Comparison of ENCODE assay signal across 33 mouse cellular contexts in the genomic region with DNA sequence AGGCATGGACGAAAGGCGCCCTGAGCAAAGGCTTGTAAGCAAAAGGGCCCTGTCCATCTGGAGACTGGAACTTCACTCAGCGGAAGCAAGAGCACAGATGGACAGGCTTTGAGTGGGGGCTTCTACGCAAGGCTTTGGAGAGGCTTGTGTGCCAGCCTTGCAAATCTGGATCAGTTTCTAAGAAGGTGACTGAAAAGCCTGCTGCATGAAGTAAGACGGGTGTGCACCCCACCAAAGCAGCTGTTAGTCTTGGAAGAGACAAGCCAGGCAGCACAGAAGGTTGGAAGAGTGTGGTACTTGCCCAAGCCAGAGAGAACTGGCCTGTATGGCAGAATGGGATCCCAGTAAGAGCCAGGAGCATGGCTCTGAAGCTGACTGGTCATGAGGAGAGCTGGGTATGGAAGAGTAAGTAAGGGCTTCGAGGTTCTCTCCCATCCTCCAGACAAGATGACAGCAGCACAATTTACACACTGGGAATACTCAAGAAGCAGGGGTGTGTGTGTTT. TPM values are rescaled to one million over a fixed set of nuclear protein-coding genes. Genes with fewer than 3 reads are reported as not detected.
DNase-seq lines count a peak whose midpoint lies in the region; ATAC-seq and TF ChIP-seq lines count a peak whose summit lies in the region.
"Had no signal": no experiment of that assay in that cellular context is flagged by ENCODE, and none has a peak within 500 bp of the region (broad histone marks: within the 10 kb centered on the region; RNA-seq: fewer than 3 reads in every experiment).

No protein-coding gene starts in this region.

- 24% methylated on average over 6 of the region's 6 CpGs for WGBS in cerebellum, adult 2 months
- WGBS in midbrain, postnatal 0 days = 97% methylated on average over 6 of the region's 6 CpGs
- 94% methylated on average over 6 of the region's 6 CpGs for WGBS in midbrain, embryonic 15.5 days
- WGBS in stomach, postnatal 0 days = 91% methylated on average over 6 of the region's 6 CpGs

- no peak for TF ChIP-seq CTCF in cerebellum, adult 2 months (IDR thresholded peaks at IDR 0.05; ENCODE audit: borderline replicate concordance, insufficient read depth, low read depth, low read length)
- no peak for TF ChIP-seq CTCF in midbrain, postnatal 0 days (IDR thresholded peaks at IDR 0.05)
- TF ChIP-seq CTCF in stomach, postnatal 0 days (IDR thresholded peaks at IDR 0.05; ENCODE audit: low read depth) = no peak

- no peak overlapping the region for H3K27ac ChIP-seq in cerebellum, adult 2 months (ENCODE audit: insufficient read depth, low read length)
- no peak overlapping the region for H3K27ac ChIP-seq in midbrain, postnatal 0 days (ENCODE audit: low read depth, low read length)
- H3K27ac ChIP-seq in midbrain, embryonic 15.5 days = no peak overlapping the region
- no peak overlapping the region for H3K27ac ChIP-seq in stomach, postnatal 0 days (replicated peaks)
- H3K27ac ChIP-seq: embryonic facial prominence, embryonic 10.5 days; embryonic facial prominence, embryonic 13.5 days; forebrain, embryonic 12.5 days; forebrain, embryonic 15.5 days; heart, embryonic 15.5 days; hindbrain, embryonic 10.5 days; hindbrain, embryonic 13.5 days; intestine, embryonic 15.5 days had no signal

- TF ChIP-seq EP300 in stomach, postnatal 0 days (optimal IDR thresholded peaks at IDR 0.05) = no peak

- H3K9me3 ChIP-seq in midbrain, postnatal 0 days (ENCODE audit: low read length) = no peaks in the 10 kb centered on the region
- no peaks in the 10 kb centered on the region for H3K9me3 ChIP-seq in midbrain, embryonic 15.5 days
- H3K9me3 ChIP-seq in stomach, postnatal 0 days (ENCODE audit: control insufficient read depth, low read length) = no peaks in the 10 kb centered on the region
- H3K9me3 ChIP-seq: embryonic facial prominence, embryonic 10.5 days; embryonic facial prominence, embryonic 13.5 days; forebrain, embryonic 12.5 days; forebrain, embryonic 15.5 days; heart, embryonic 12.5 days; heart, embryonic 15.5 days; hindbrain, embryonic 10.5 days; hindbrain, embryonic 13.5 days; intestine, embryonic 15.5 days had no signal

- ATAC-seq in midbrain, postnatal 0 days (ENCODE audit: low FRiP score) = no peak
- no peak for ATAC-seq in midbrain, embryonic 15.5 days (replicated peaks)
- ATAC-seq in stomach, postnatal 0 days (ENCODE audit: low FRiP score, low TSS enrichment) = no peak
- ATAC-seq: CD4-positive, CD25-positive, alpha-beta regulatory T cell, adult 4 months; forebrain, embryonic 15.5 days; hindbrain, embryonic 16.5 days; intestine, embryonic 15.5 days had no signal

- no peak overlapping the region for H3K4me3 ChIP-seq in cerebellum, adult 2 months (replicated peaks; ENCODE audit: insufficient read depth, low read depth, low read length)
- no peak overlapping the region for H3K4me3 ChIP-seq in midbrain, postnatal 0 days (ENCODE audit: low read depth, low read length)
- H3K4me3 ChIP-seq in midbrain, embryonic 15.5 days = no peak overlapping the region
- H3K4me3 ChIP-seq in stomach, postnatal 0 days (ENCODE audit: low read depth, low read length) = no peak overlapping the region
- H3K4me3 ChIP-seq: embryonic facial prominence, embryonic 10.5 days; embryonic facial prominence, embryonic 13.5 days; erythroblast, embryonic 14.5 days; forebrain, embryonic 12.5 days; forebrain, embryonic 15.5 days; heart, embryonic 12.5 days; heart, embryonic 15.5 days; hindbrain, embryonic 10.5 days; hindbrain, embryonic 13.5 days; intestine, embryonic 15.5 days had no signal

- H3K27me3 ChIP-seq in cerebellum, adult 2 months (ENCODE audit: control insufficient read depth, insufficient read depth, low read length) = no peaks in the 10 kb centered on the region
- H3K27me3 ChIP-seq in midbrain, postnatal 0 days (ENCODE audit: insufficient read depth, low read length) = no peaks in the 10 kb centered on the region
- no peaks in the 10 kb centered on the region for H3K27me3 ChIP-seq in midbrain, embryonic 15.5 days (replicated peaks)
- no peaks in the 10 kb centered on the region for H3K27me3 ChIP-seq in stomach, postnatal 0 days (ENCODE audit: control insufficient read depth, insufficient read depth, low read length)
- H3K27me3 ChIP-seq: embryonic facial prominence, embryonic 13.5 days; forebrain, embryonic 12.5 days; forebrain, embryonic 15.5 days; heart, embryonic 12.5 days; heart, embryonic 15.5 days; hindbrain, embryonic 13.5 days; intestine, embryonic 15.5 days had no signal

- no peak for TF ChIP-seq POLR2A in cerebellum, adult 2 months (IDR thresholded peaks at IDR 0.05; ENCODE audit: borderline replicate concordance, insufficient read depth, low read length)

- H3K36me3 ChIP-seq in midbrain, postnatal 0 days (ENCODE audit: insufficient read depth, low read length) = peaks cover 75% of the 10 kb centered on the region
- H3K36me3 ChIP-seq in midbrain, embryonic 15.5 days (replicated peaks) = peaks cover 36% of the 10 kb centered on the region
- H3K36me3 ChIP-seq in stomach, postnatal 0 days (ENCODE audit: control insufficient read depth, insufficient read depth, low read length) = peaks cover 37% of the 10 kb centered on the region

- no peak overlapping the region for H3K4me2 ChIP-seq in midbrain, postnatal 0 days (ENCODE audit: low read depth, low read length, poor library complexity, severe bottlenecking)
- H3K4me2 ChIP-seq in midbrain, embryonic 15.5 days = no peak overlapping the region
- no peak overlapping the region for H3K4me2 ChIP-seq in stomach, postnatal 0 days (replicated peaks; ENCODE audit: low read depth)
- H3K4me2 ChIP-seq: embryonic facial prominence, embryonic 13.5 days; forebrain, embryonic 12.5 days; forebrain, embryonic 15.5 days; heart, embryonic 12.5 days; heart, embryonic 15.5 days; hindbrain, embryonic 13.5 days; intestine, embryonic 15.5 days had no signal

- peak; percentile 38 to 72 for DNase-seq in cerebellum, adult 2 months
- no peak for DNase-seq in cerebellum, postnatal 4 days (ENCODE audit: low spot score in 2 of 2)
- DNase-seq in midbrain, postnatal 0 days (ENCODE audit: low spot score) = peak; percentile 8
- DNase-seq in cerebellum, postnatal 14 days = peak; percentile 69 to 75
- DNase-seq in layer of hippocampus, adult 18-20 months (ENCODE audit: low spot score in 2 of 2) = no peak
- no peak for DNase-seq in stomach, postnatal 0 days (ENCODE audit: low spot score)
- DNase-seq: adrenal gland, adult 2 months; adrenal gland, postnatal 14 days; embryo, embryonic 11 days; gastrocnemius, postnatal 25 days; heart, adult 18-20 months; heart, postnatal 10 days; heart, postnatal 36 days; kidney, adult 11 months had no signal

- H3K4me1 ChIP-seq in cerebellum, adult 2 months (ENCODE audit: control insufficient read depth, insufficient read depth, low read length) = peaks cover 5% of the 10 kb centered on the region; the same call in 1 of the 2 replicates
- no peaks in the 10 kb centered on the region for H3K4me1 ChIP-seq in midbrain, postnatal 0 days (ENCODE audit: insufficient read depth, low read length)
- no peaks in the 10 kb centered on the region for H3K4me1 ChIP-seq in midbrain, embryonic 15.5 days
- H3K4me1 ChIP-seq in stomach, postnatal 0 days (replicated peaks; ENCODE audit: control insufficient read depth, insufficient read depth) = no peaks in the 10 kb centered on the region
- H3K4me1 ChIP-seq: embryonic facial prominence, embryonic 10.5 days; embryonic facial prominence, embryonic 13.5 days; forebrain, embryonic 12.5 days; forebrain, embryonic 15.5 days; heart, embryonic 15.5 days; hindbrain, embryonic 10.5 days; hindbrain, embryonic 13.5 days; intestine, embryonic 15.5 days had no signal

- H3K9ac ChIP-seq in midbrain, postnatal 0 days (replicated peaks; ENCODE audit: low read length, poor library complexity, severe bottlenecking) = no peak overlapping the region
- H3K9ac ChIP-seq in midbrain, embryonic 15.5 days = no peak overlapping the region
- H3K9ac ChIP-seq in stomach, postnatal 0 days (ENCODE audit: low read length) = no peak overlapping the region
- H3K9ac ChIP-seq: embryonic facial prominence, embryonic 13.5 days; forebrain, embryonic 12.5 days; forebrain, embryonic 15.5 days; heart, embryonic 12.5 days; heart, embryonic 15.5 days; hindbrain, embryonic 13.5 days; intestine, embryonic 15.5 days had no signal

RNA-seq across cellular contexts. Expression of gene Saal1, which starts 9.9 kb away (rescaled TPM):
- polyA plus RNA-seq in cerebellum, adult 2 months (2012; rRNA removed) = 12.4 and 13.7 TPM in 2 replicates
- total RNA-seq in midbrain, postnatal 0 days (2014; rRNA removed) = 12.1 and 13.6 TPM in 2 replicates
- polyA plus RNA-seq in midbrain, postnatal 0 days (2015; fragmentation: Nextera tagmentation; extraction: Ambion mirVana) = 10.2 and 10.6 TPM in 2 replicates
- polyA plus RNA-seq in midbrain, embryonic 15.5 days (2015; fragmentation: Nextera tagmentation; extraction: Ambion mirVana) = 13.3 and 13.9 TPM in 2 replicates
- total RNA-seq in layer of hippocampus, adult 18-20 months (2021) = 10 to 100 TPM; 10.1 to 10.6 TPM
- 10.4 and 11.2 TPM in 2 replicates for polyA plus RNA-seq in stomach, postnatal 0 days (2015; fragmentation: Nextera tagmentation; extraction: Ambion mirVana)

RNA-seq across cellular contexts. Expression of gene Saa3, which starts 14.9 kb away (rescaled TPM):
- not detected in 2 replicates for polyA plus RNA-seq in cerebellum, adult 2 months (2012; rRNA removed)
- total RNA-seq in midbrain, postnatal 0 days (2014; rRNA removed) = not detected in 2 replicates
- polyA plus RNA-seq in midbrain, postnatal 0 days (2015; fragmentation: Nextera tagmentation; extraction: Ambion mirVana) = 0.30 TPM in 1 of 2 replicates, not detected in the other
- 0.15 TPM in 1 of 2 replicates, not detected in the other for polyA plus RNA-seq in midbrain, embryonic 15.5 days (2015; fragmentation: Nextera tagmentation; extraction: Ambion mirVana)
- total RNA-seq in layer of hippocampus, adult 18-20 months (2021) = not detected
- polyA plus RNA-seq in stomach, postnatal 0 days (2015; fragmentation: Nextera tagmentation; extraction: Ambion mirVana) = 0.34 TPM in 1 of 2 replicates, not detected in the other
- total RNA-seq: gastrocnemius, adult 8-10 months; gastrocnemius, postnatal 25 days; heart, postnatal 10 days had no signal
- polyA plus RNA-seq: brain, embryonic 14.5 days; CD4-positive, CD25-positive, alpha-beta regulatory T cell, adult 4 months; cortical plate, adult 2 months; embryonic facial prominence, embryonic 10.5 days; erythroblast, embryonic 14.5 days; forebrain, embryonic 12.5 days; forebrain, embryonic 15.5 days; hindbrain, embryonic 10.5 days had no signal

RNA-seq across cellular contexts. Expression of gene Tph1, which starts 28.2 kb away (rescaled TPM):
- polyA plus RNA-seq in cerebellum, adult 2 months (2012; rRNA removed) = 0.10 TPM in 1 of 2 replicates, not detected in the other
- 2.3 TPM in 1 of 2 replicates, not detected in the other for total RNA-seq in midbrain, postnatal 0 days (2014; rRNA removed)
- 0.49 and 1.5 TPM in 2 replicates for polyA plus RNA-seq in midbrain, postnatal 0 days (2015; fragmentation: Nextera tagmentation; extraction: Ambion mirVana)
- 0.78 and 0.80 TPM in 2 replicates for polyA plus RNA-seq in midbrain, embryonic 15.5 days (2015; fragmentation: Nextera tagmentation; extraction: Ambion mirVana)
- total RNA-seq in layer of hippocampus, adult 18-20 months (2021) = under 1 TPM in 1 of 2 experiments, not detected in 1; 0.23 TPM
- 0.48 and 0.79 TPM in 2 replicates for polyA plus RNA-seq in stomach, postnatal 0 days (2015; fragmentation: Nextera tagmentation; extraction: Ambion mirVana)
- total RNA-seq: adrenal gland, adult 2 months; adrenal gland, postnatal 14 days; heart, adult 18-20 months; heart, postnatal 10 days; heart, postnatal 36 days; MEL had no signal
- polyA plus RNA-seq: adrenal gland, adult 2 months; erythroblast, embryonic 14.5 days; heart, embryonic 12.5 days had no signal

RNA-seq across cellular contexts. Expression of gene Saa4, which starts 31.8 kb away (rescaled TPM):
- polyA plus RNA-seq in cerebellum, adult 2 months (2012; rRNA removed) = not detected in 2 replicates
- not detected in 2 replicates for total RNA-seq in midbrain, postnatal 0 days (2014; rRNA removed)
- not detected in 2 replicates for polyA plus RNA-seq in midbrain, postnatal 0 days (2015; fragmentation: Nextera tagmentation; extraction: Ambion mirVana)
- polyA plus RNA-seq in midbrain, embryonic 15.5 days (2015; fragmentation: Nextera tagmentation; extraction: Ambion mirVana) = not detected in 2 replicates
- total RNA-seq in layer of hippocampus, adult 18-20 months (2021) = not detected
- polyA plus RNA-seq in stomach, postnatal 0 days (2015; fragmentation: Nextera tagmentation; extraction: Ambion mirVana) = not detected in 2 replicates
- total RNA-seq: gastrocnemius, adult 8-10 months; gastrocnemius, postnatal 25 days; heart, adult 18-20 months; heart, postnatal 10 days; heart, postnatal 36 days; MEL had no signal
- polyA plus RNA-seq: adrenal gland, adult 2 months; brain, embryonic 14.5 days; C2C12; CD4-positive, CD25-positive, alpha-beta regulatory T cell, adult 4 months; cortical plate, adult 2 months; embryonic facial prominence, embryonic 10.5 days; embryonic facial prominence, embryonic 13.5 days; erythroblast, embryonic 14.5 days; forebrain, embryonic 12.5 days; forebrain, embryonic 15.5 days; heart, embryonic 12.5 days; heart, embryonic 15.5 days; hindbrain, embryonic 10.5 days; hindbrain, embryonic 13.5 days; hindbrain, embryonic 16.5 days had no signal

RNA-seq across cellular contexts. Expression of gene Saa1, which starts 42.2 kb away (rescaled TPM):
- 0.15 TPM in 1 of 2 replicates, not detected in the other for polyA plus RNA-seq in cerebellum, adult 2 months (2012; rRNA removed)
- total RNA-seq in midbrain, postnatal 0 days (2014; rRNA removed) = not detected in 2 replicates
- 0.28 and 0.50 TPM in 2 replicates for polyA plus RNA-seq in midbrain, postnatal 0 days (2015; fragmentation: Nextera tagmentation; extraction: Ambion mirVana)
- 0.30 and 0.31 TPM in 2 replicates for polyA plus RNA-seq in midbrain, embryonic 15.5 days (2015; fragmentation: Nextera tagmentation; extraction: Ambion mirVana)
- total RNA-seq in layer of hippocampus, adult 18-20 months (2021) = not detected
- 0.13 and 0.33 TPM in 2 replicates for polyA plus RNA-seq in stomach, postnatal 0 days (2015; fragmentation: Nextera tagmentation; extraction: Ambion mirVana)
- total RNA-seq: adrenal gland, adult 2 months; adrenal gland, postnatal 4 days; gastrocnemius, adult 8-10 months; gastrocnemius, postnatal 25 days; heart, adult 18-20 months; heart, postnatal 10 days; heart, postnatal 36 days; MEL had no signal
- polyA plus RNA-seq: adrenal gland, adult 2 months; C2C12; CD4-positive, CD25-positive, alpha-beta regulatory T cell, adult 4 months; cortical plate, adult 2 months; embryonic facial prominence, embryonic 13.5 days; erythroblast, embryonic 14.5 days; forebrain, embryonic 12.5 days; forebrain, embryonic 15.5 days; heart, embryonic 12.5 days; heart, embryonic 15.5 days; hindbrain, embryonic 13.5 days had no signal

Comparison
In these comparisons a context has a peak if more than half of its experiments do, and no peak if none do; other contexts are left out.
1. DNase-seq: peak in cerebellum, adult 2 months (2 of 2), midbrain, postnatal 0 days (single experiment) and cerebellum, postnatal 14 days (2 of 2); none in cerebellum, postnatal 4 days (0 of 2), layer of hippocampus, adult 18-20 months (0 of 2) and stomach, postnatal 0 days (single experiment).